Mouse (Mus musculus) embryonic fibroblast, embryonic 13.5 days (primary cell): ENCODE measurements at regions not wholly inside any gene's neighbourhood (a gene's known extent, or its start where the extent isn't known, plus 50 kb on each side); places are given as distances from the start of the nearest gene placed in this dataset.

ENCODE experiments used
- CTCF ChIP-seq: IDR thresholded peaks from 2 replicates; pipeline ENCODE4 v1.5.1; 2011; ENCODE audit warnings: mild to moderate bottlenecking, control low read depth, low read length, moderate library complexity, borderline replicate concordance; ENCODE audit not compliant: insufficient read depth
- POLR2A ChIP-seq: IDR thresholded peaks from 2 replicates; pipeline ENCODE4 v1.6.1; 2011; ENCODE audit warnings: low read depth, mild to moderate bottlenecking, control low read depth, low read length, moderate library complexity

DNA sequence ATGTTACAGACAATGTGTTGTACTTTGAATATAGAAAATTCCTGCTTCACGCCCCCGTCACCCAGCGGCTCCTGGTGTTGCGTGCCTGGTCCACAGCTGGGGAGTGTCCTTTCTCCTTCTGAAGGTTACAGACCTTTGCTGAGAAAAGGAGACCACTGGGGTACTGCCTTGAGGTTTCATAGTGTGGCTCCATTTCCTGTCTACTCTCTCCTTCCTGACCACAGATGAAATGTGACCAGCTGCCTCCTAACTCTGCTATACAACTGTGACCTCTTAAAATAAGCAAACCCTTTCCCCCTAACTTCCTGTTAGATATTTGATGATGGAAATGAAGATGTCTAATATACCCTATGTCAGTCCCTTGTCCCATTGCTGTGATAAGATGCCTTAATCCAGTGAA is 234.0 kb downstream of the Emp1 start:
- no peak for TF ChIP-seq POLR2A
- TF ChIP-seq CTCF: no peak
